Mouse (Mus musculus) cerebellum, postnatal 10 days (tissue): ENCODE results near the gene Rnf121.

Experiments
- DNase-seq, 2 experiments: peaks; one replicate each; pipeline ENCODE4 v3.0.0; 2021; ENCODE audit warnings: mixed read lengths in 2 of 2

Rnf121 gene

DNA sequence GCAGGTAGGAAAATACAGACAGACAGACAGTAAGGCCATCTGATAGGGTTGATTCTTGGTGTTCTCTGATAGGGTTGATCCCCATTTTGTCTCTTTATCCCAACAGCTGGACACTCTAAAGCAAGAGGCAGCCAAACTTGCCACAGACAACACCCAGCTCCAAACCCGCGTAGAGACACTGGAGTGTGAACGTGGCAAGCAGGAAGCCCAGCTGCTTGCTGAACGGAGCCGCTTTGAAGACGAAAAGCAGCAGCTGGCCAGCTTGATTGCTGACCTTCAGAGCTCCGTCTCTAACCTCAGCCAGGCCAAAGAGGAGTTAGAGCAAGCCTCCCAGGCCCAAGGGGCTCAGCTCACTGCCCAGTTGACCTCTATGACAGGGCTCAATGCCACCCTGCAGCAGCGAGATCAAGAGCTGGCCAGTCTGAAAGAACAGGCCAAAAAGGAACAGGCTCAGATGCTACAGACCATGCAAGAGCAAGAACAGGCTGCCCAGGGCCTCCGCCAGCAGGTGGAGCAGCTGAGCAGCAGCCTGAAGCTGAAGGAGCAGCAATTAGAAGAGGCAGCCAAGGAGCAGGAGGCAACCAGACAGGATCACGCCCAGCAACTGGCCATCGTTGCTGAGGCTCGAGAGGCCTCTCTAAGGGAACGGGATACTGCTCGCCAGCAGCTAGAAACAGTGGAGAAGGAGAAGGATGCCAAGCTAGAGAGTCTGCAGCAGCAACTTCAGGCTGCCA, 66.9 kb downstream of the Rnf121 start:
- peak; percentile 97 to 98 for DNase-seq

DNA sequence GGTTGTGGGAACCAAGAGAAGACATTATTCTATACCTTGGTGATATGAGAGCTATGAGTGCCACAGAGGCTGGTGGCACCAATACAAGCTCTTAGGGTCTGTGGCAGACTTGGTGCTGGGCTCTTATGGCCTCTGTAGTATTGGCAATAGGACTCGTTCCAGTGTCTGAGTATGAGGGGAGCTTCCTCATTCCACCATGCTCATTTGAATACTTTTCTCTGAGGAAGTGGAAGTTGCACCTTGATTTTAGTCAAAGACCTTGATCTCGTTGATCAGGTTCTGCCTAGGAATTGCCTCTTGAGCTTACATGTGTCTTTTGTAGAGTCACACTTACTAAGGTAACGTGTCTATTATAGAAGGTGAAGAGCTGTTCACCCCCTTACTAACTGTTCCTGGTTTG, 71.0 kb downstream of the Rnf121 start:
- DNase-seq, result no peak

DNA sequence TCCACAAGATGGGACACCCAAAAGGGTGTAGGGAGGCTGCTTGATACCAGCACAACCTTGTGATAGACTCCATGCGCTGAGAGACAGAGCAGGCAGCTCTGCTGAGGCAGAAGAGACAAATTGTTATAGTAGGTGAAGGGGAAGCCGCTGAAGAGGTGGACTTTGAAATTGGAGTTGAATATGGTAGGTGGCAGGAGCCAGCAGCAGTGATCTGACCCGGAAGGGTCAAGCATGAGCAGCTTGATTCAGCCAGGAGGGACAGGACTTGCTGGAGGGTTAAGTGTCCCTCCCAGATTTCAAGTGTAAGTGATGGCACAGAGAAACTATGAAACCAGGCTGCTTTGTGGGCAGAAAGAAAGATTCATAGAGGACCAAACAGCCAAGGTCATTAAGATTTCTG, 80.2 kb downstream of the Rnf121 start:
- DNase-seq, result no peak

DNA sequence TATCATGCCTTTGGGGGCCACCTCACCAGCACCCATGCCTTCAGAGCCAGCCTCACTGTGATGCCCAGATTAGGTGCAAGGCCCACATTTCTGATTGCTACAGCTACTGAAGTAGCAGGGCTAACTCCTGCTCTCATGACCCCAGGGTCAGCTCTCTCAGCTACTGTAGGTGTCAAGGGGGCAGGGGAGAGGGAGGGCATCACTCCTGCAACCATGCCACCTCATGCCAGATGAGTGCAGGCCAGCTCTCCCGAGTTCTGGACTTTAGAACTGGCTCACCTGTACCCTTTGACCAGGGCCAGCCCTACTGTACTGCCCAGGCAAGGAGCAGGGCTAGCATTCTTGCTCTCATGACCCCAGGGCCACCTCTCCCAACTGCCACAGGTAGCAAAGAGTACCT, 82.5 kb downstream of the Rnf121 start:
- no peak for DNase-seq

DNA sequence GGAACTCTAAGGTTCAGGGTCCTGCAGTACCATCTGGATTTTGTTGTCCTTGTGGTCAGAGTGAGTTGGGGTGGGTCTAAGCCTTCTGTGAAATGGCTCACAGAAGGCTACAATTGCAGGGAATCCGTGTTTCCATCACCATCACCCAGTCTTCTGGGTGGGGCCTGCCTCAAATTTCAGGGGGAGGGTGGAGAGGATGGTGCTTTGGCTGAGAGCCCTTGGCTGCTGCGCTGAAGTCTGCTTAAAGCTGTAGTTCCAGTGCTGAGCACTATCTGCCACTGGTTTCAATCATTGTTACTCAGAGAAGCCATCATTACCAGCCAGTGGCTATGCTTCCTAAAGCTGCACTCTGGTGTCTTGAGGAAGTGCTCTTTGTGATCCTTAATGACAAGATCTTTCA, 90.8 kb downstream of the Rnf121 start:
- DNase-seq, result peak; percentile 59 to 67

DNA sequence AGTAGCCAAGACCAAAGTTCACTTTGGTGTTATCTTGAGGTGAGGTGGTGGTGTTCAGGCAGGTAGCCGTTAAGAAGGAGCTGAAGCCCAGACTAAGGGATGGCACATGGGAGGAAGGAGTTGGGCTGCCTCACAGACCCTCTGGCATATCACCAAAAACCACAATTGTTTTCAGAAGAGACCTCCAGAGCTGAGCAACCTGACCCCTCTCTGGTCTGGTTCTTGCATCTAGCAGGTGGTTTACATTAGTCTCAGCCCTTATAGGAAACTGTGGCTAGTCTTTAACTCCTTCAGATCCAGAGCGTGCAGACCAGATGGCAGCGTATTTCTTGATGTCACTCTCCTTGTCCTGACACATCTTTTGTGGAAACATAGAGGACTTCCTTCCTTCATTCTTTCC, 91.5 kb downstream of the Rnf121 start:
- no peak for DNase-seq

DNA sequence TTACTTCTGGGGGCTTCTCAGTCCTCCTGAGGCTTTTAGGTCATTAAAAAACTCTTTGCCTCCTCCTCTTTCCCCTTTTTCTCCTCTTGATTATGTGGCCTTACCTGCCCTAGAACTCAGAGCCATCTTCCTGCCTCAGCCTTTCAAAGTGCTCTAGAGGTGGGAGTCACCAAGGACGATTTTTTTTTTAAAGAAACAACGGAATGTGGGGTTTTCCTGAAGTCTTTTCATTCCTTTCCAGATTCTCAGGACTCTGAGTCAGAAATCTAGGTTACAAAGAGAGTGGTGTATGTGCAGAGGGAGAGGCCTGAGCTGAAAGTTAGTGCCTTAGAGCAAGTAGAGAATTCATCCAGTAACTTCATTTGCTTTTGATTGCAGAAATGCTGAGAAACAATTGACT, 93.5 kb downstream of the Rnf121 start:
- DNase-seq, result no peak

DNA sequence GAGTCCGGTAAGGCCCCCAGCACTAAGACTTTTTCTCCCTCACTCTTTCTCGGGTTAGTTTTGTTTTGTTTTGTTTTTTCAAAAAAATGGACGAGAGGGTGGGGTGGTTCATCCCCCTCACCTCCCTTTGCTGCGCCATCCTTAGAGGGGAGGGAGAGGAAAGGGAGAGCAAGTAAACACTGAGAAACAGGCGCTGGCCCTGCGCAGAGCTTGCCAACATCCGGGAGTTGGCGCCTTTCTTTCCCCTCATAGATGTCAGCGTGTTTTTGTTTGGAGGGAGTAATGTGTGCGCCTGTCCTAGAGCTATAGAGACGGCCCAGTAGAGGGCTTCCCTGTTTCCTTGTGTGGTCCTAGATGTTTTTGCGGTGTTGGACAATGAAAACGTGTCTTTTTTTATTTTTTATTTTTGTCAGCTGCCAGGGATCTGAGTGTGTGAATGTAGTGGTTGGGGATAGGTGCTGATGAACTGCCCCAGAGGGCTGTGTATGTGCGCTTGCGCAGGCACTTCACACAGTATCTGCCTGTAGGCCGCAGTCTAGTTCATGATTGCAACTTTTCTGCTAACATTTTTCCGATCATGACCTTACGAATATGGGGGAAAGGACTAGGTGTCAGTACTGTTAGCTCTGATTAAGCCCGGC, 94.3 kb downstream of the Rnf121 start:
- peak; percentile 90 for DNase-seq

DNA sequence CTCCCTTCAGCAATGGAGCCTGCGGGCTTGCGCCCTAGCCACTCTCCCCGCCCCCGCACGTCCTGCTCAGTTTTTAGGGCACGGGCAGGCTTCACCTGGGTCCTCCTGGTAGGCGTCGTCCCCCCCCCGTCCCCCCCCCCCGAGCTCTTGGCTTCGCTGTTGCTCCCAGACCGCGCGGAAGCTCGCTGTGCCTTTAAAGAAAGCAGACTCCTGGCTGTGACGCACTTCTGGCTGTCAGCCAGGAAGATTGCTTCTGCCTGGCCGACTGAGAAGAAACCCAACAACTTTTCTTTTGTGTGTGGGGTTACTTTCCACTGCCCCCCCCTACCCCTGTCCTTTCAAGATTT, 94.9 kb downstream of the Rnf121 start:
- peak; percentile 91 to 92 for DNase-seq

DNA sequence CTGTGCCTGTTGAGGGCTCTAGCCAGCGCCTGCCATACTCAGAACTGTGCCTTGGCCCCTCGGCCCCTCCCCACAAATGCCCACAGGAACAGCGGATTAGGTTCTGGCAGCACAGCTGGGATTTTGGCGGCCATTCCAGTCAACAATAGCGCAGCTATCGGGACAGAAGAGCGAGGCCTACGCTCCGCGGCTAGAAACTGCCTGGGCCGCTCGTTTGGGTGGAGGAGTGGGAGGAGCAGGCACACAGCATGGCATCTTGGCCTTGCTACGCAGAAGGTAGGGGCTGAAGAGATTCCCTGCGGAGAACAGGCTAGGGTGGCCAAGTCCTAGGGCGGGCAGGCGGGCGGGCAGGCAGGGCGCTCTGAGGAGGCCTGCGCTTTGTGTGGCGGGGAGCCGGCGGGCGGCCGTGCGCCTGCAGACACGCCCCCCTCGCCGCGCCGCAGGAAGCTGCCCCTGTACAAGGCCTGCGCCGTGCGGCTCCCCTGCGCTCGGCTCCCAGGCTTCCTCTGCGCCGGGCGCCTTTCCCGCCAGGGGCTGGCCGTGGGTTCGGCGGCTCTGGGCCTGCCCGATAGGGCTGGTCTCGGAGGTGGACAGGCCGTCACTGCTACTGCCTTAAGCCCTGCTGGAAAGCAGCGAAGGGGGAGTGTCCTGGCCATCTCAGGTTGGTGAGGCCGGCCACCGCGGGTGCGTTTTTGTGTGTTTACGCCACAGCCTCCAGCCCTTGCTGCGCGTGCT, 95.4 kb downstream of the Rnf121 start:
- DNase-seq, result peak; percentile 89 to 92
